Mouse (Mus musculus) liver, embryonic 14.5 days (tissue): Measurements from ENCODE around the gene Tbc1d22b.

Experiments used
- CTCF ChIP-seq: IDR thresholded peaks from 2 replicates; pipeline ENCODE4 v1.5.1; 2016; ENCODE audit warnings: antibody characterized with exemption, low read depth, control low read depth
- EP300 ChIP-seq: IDR thresholded peaks from 2 replicates; pipeline ENCODE4 v1.6.1; 2016; ENCODE audit warnings: antibody characterized with exemption, low read depth

- TF ChIP-seq CTCF (no peak), EP300 (no peak)
Observed at GRCm38 (mm10) chr17:29542831-29543690, 6.5 kb upstream of the Tbc1d22b start.
